Mouse (Mus musculus) midbrain, embryonic 12.5 days (tissue): ENCODE results near the gene Soga1. TPM values are rescaled to one million over a fixed set of nuclear protein-coding genes. Genes with fewer than 3 reads are reported as not detected.

ENCODE experiments used
- ATAC-seq: fragments of 200-750 bp; cut with Nextera tagmentation; 2 replicates; pipeline ENCODE4 v1.8.0; 2017; ENCODE audit warnings: low read depth, moderate TSS enrichment, moderate library complexity; ENCODE audit not compliant: low FRiP score
- H3K27ac ChIP-seq: fragments of 300-500 bp; sonication (generic); replicated peaks from 2 replicates; pipeline ENCODE4 v1.5.1; 2016; ENCODE audit warnings: mild to moderate bottlenecking
- H3K27me3 ChIP-seq: fragments of 300-500 bp; sonication (generic); 2 replicates; pipeline ENCODE4 v1.6.1; 2016; ENCODE audit warnings: mild to moderate bottlenecking
- H3K36me3 ChIP-seq: fragments of 300-500 bp; sonication (generic); 2 replicates; pipeline ENCODE4 v1.6.1; 2016
- H3K4me1 ChIP-seq: fragments of 300-500 bp; sonication (generic); 2 replicates; pipeline ENCODE4 v1.6.1; 2016
- H3K4me2 ChIP-seq: fragments of 300-500 bp; sonication (generic); replicated peaks from 2 replicates; pipeline ENCODE4 v1.6.1; 2016; ENCODE audit warnings: mild to moderate bottlenecking, moderate library complexity
- H3K4me3 ChIP-seq: fragments of 300-500 bp; sonication (generic); 2 replicates; pipeline ENCODE4 v1.5.1; 2016; ENCODE audit warnings: mild to moderate bottlenecking
- H3K9ac ChIP-seq: fragments of 300-500 bp; sonication (generic); replicated peaks from 2 replicates; pipeline ENCODE4 v1.6.1; 2016; ENCODE audit warnings: mild to moderate bottlenecking, moderate library complexity
- H3K9me3 ChIP-seq: fragments of 300-500 bp; sonication (generic); 2 replicates; pipeline ENCODE4 v1.6.1; 2016; ENCODE audit warnings: mild to moderate bottlenecking
- WGBS: fragments of 180-500 bp; shearing (Covaris S2); methylation state at CpG from one replicate; pipeline ENCODE4 v1.1.7; 2016; 5-methylcytosine and 5-hydroxymethylcytosine counted together
- polyA plus RNA-seq: library from polyadenylated mRNA; unstranded; fragments of >200 nt; fragmentation: Nextera tagmentation; extraction: Ambion mirVana; gene quantifications from 2 replicates; pipeline ENCODE4 v1.2.1, GENCODE M21; 2016

The Soga1 gene
- polyA plus RNA-seq, 1 experiment from 2014 or later: 6.9 TPM

- Histone ChIP-seq H3K36me3 (peaks cover 17% of the 10 kb centered on the region; the same call in 1 of the 2 replicates), H3K4me1 (peaks cover 13% of the 10 kb centered on the region), H3K4me2 (peak within 1 kb of the TSS; percentile 94), H3K9me3 (no peaks in the 10 kb centered on the region), H3K27ac (peak within 1 kb of the TSS; percentile 64), H3K4me3 (peak within 1 kb of the TSS; percentile 89), H3K27me3 (0 out of 2 replicates have a peak, but pooled peaks cover 2% of the 10 kb centered on the region), H3K9ac (peak within 1 kb of the TSS; percentile 79)
- peak; percentile 97 for ATAC-seq
- under 1% methylated on average over 62 of the region's 66 CpGs for WGBS
These were observed 87.4 kb downstream of the Soga1 start, which contains the start of gene Ndrg3 for GRCm38 (mm10) chr2:156991470-156992319. Ndrg3 (minus strand) TSS chr2:156992056.

DNA sequence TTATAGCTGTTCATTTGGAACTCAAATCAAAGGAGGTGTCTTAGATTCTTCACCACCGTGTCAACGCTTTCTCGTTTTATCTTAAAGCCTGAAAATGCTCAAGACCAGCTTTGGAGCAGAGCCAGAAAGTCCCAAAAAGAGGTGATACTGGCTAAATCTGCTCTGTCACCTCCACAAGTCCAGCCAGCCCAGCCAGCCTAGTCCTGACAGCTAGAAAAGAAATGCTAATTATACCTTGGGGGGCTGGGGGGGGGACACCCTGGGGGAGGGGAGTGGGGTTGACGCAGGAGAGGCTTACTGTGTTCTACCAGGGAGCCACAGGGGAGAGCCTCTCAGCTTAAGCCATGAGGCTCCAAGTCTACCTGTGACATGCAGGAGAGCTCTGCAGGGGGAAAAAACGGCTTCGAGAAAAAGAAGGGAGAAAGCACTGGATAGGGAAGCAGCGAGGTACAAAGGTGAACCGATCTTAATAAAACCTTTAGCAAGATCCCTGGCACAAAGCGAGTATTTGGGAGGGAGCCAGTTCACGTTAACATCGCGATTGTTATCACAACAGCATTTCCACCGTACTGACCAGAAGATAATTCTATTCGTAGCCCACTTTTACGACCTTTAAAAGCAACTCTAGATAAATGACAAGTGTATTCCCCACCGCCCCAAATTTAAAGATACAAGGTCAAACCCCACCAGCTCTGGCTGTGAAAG lies 88.2 kb downstream of the Soga1 start:
- Histone ChIP-seq H3K9me3 (no peaks in the 10 kb centered on the region), H3K4me3 (peak overlapping the region; percentile 89), H3K27me3 (0 out of 2 replicates have a peak, but pooled peaks cover 2% of the 10 kb centered on the region), H3K4me1 (peaks cover 13% of the 10 kb centered on the region), H3K4me2 (peak overlapping the region; percentile 94), H3K36me3 (peaks cover 12% of the 10 kb centered on the region; the same call in 1 of the 2 replicates), H3K27ac (no peak overlapping the region), H3K9ac (peak overlapping the region; percentile 79)
- no peak for ATAC-seq
- 2% methylated on average over 16 of the region's 16 CpGs for WGBS

DNA sequence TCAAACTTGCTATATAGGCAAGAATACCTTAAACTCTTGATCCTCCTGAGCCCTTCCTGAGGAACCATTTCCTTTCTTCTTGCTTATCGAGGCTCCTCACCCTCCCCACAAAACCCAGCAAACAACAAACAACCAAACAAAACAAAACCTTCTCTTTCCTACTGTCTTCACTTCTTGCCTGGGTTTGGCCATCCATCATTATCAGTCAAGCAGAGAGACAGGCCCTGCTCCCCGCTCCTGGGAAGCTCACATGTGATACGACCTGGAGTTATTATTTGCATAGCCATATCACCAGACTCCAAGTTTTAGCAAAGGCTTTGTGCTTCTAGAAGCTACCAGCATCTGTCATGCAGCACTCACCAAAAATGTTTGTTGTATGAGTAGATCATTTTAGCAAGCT lies 91.7 kb downstream of the Soga1 start:
- no peaks in the 10 kb centered on the region for H3K9me3 ChIP-seq
- 0 out of 2 replicates have a peak, but pooled peaks cover 2% of the 10 kb centered on the region for H3K27me3 ChIP-seq
- no peak overlapping the region for H3K4me2 ChIP-seq
- H3K4me1 ChIP-seq: peaks cover 13% of the 10 kb centered on the region
- no peak for ATAC-seq
- no peak overlapping the region for H3K9ac ChIP-seq
- no peak overlapping the region for H3K27ac ChIP-seq
- no peaks in the 10 kb centered on the region for H3K36me3 ChIP-seq
- 89% methylated on average over 3 of the region's 3 CpGs for WGBS
- H3K4me3 ChIP-seq: no peak overlapping the region

GRCm38 (mm10) chr2:156982864-156983263 lies 96.2 kb downstream of the Soga1 start:
- Histone ChIP-seq H3K9ac (no peak overlapping the region), H3K4me3 (no peak overlapping the region), H3K36me3 (no peaks in the 10 kb centered on the region), H3K4me1 (no peaks in the 10 kb centered on the region), H3K9me3 (no peaks in the 10 kb centered on the region), H3K4me2 (no peak overlapping the region), H3K27me3 (no peaks in the 10 kb centered on the region), H3K27ac (no peak overlapping the region)
- no peak for ATAC-seq
- WGBS: 78% methylated on average over 2 of the region's 2 CpGs

- Histone ChIP-seq H3K27me3 (no peaks in the 10 kb centered on the region), H3K27ac (no peak overlapping the region), H3K4me1 (0 out of 2 replicates have a peak, but pooled peaks cover 4% of the 10 kb centered on the region), H3K9me3 (no peaks in the 10 kb centered on the region), H3K36me3 (no peaks in the 10 kb centered on the region), H3K4me2 (no peak overlapping the region), H3K4me3 (no peak overlapping the region), H3K9ac (no peak overlapping the region)
- ATAC-seq: no peak
- WGBS: 87% methylated on average over 4 of the region's 4 CpGs
These were observed 97.8 kb downstream of the Soga1 start for GRCm38 (mm10) chr2:156981291-156981690.

DNA sequence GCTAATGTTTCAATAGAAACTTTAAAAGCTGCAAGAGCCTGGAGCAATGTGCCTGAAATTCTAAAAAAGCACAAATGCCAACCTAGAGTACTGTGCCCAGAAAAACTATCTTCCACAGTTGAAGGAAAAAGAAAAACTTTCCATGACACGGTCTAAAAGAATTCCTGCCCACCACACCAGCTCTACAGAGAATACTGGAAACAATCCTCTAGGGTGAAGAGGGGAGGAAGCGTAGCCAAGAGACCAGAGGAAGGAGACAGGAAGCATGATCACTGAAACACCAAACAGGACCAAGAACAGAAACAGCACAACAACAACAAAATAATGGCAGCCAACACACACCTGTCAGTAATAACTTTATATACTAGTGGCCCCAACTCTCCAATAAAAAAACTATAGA lies 99.0 kb downstream of the Soga1 start:
- Histone ChIP-seq H3K4me3 (no peak overlapping the region), H3K36me3 (no peaks in the 10 kb centered on the region), H3K27me3 (no peaks in the 10 kb centered on the region), H3K9ac (no peak overlapping the region), H3K4me2 (no peak overlapping the region), H3K27ac (no peak overlapping the region), H3K9me3 (no peaks in the 10 kb centered on the region), H3K4me1 (0 out of 2 replicates have a peak, but pooled peaks cover 4% of the 10 kb centered on the region)
- no peak for ATAC-seq
- 89% methylated on average over 2 of the region's 2 CpGs for WGBS

GRCm38 (mm10) chr2:156976711-156977110 lies 102.3 kb downstream of the Soga1 start:
- Histone ChIP-seq H3K4me2 (no peak overlapping the region), H3K27me3 (no peaks in the 10 kb centered on the region), H3K9ac (no peak overlapping the region), H3K4me1 (0 out of 2 replicates have a peak, but pooled peaks cover 4% of the 10 kb centered on the region), H3K4me3 (no peak overlapping the region), H3K27ac (no peak overlapping the region), H3K9me3 (no peaks in the 10 kb centered on the region), H3K36me3 (no peaks in the 10 kb centered on the region)
- ATAC-seq: no peak

- no peaks in the 10 kb centered on the region for H3K36me3 ChIP-seq
- WGBS: 81% methylated on average over 2 of the region's 2 CpGs
These were observed 104.1 kb downstream of the Soga1 start for GRCm38 (mm10) chr2:156974967-156975366.

DNA sequence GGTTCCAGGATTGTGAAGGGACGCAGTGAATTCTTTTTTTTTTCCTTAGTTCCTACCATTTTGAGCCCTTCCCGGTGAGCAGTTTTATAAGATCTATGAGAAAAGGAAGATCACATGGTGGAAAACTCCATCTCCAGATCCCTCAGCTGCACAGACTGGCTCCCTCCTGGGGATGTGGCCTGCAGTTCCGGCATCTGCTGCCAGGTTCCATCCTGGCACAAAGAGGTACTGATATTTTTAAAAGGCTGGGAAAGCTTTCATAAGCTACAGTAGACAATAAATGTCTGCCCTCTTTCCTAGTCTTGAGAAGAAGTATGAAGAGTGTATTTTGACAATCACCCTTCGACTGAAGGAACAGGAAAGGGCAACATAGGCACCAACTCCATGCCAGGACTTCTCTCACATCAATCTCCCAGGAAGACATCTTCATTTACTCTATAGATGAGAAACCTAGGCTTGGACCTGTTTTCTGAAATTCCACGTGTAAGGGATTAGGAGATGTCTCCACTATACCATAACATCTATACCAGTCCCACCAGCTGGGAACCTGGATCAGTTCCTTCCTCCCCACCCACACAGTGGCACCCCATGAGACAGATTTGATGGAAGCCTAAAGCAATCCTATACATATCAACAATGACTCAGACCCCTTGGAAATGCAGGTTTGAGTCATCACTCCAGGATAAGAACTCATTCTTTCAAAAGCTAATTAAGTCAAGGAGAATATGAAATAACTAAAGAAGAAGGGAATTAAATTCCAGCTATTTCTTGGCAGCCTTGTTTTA lies 105.5 kb downstream of the Soga1 start:
- H3K27me3 ChIP-seq: no peaks in the 10 kb centered on the region
- no peak overlapping the region for H3K27ac ChIP-seq
- H3K4me1 ChIP-seq: 0 out of 2 replicates have a peak, but pooled peaks cover 4% of the 10 kb centered on the region
- WGBS: 87% methylated on average over 5 of the region's 5 CpGs
- H3K4me3 ChIP-seq: no peak overlapping the region
- no peak for ATAC-seq
- H3K9me3 ChIP-seq: no peaks in the 10 kb centered on the region
- H3K4me2 ChIP-seq: no peak overlapping the region
- H3K36me3 ChIP-seq: no peaks in the 10 kb centered on the region
- no peak overlapping the region for H3K9ac ChIP-seq

More at GRCm38 (mm10) chr2:156974967-156975366, 104.1 kb downstream of the Soga1 start:
- Histone ChIP-seq H3K4me1 (0 out of 2 replicates have a peak, but pooled peaks cover 4% of the 10 kb centered on the region), H3K4me3 (no peak overlapping the region), H3K4me2 (no peak overlapping the region), H3K9me3 (no peaks in the 10 kb centered on the region), H3K9ac (no peak overlapping the region), H3K27ac (no peak overlapping the region), H3K27me3 (no peaks in the 10 kb centered on the region)
- no peak for ATAC-seq

- no peaks in the 10 kb centered on the region for H3K4me1 ChIP-seq
- no peaks in the 10 kb centered on the region for H3K9me3 ChIP-seq
- no peak overlapping the region for H3K4me3 ChIP-seq
- H3K27me3 ChIP-seq: no peaks in the 10 kb centered on the region
- no peaks in the 10 kb centered on the region for H3K36me3 ChIP-seq
- H3K27ac ChIP-seq: no peak overlapping the region
- H3K9ac ChIP-seq: no peak overlapping the region
- 86% methylated on average over 7 of the region's 7 CpGs for WGBS
- no peak for ATAC-seq
- no peak overlapping the region for H3K4me2 ChIP-seq
These were observed 108.8 kb downstream of the Soga1 start for GRCm38 (mm10) chr2:156970253-156970652.

GRCm38 (mm10) chr2:156968501-156968900 lies 110.6 kb downstream of the Soga1 start:
- Histone ChIP-seq H3K27ac (no peak overlapping the region), H3K9ac (no peak overlapping the region), H3K4me2 (no peak overlapping the region), H3K4me3 (no peak overlapping the region), H3K4me1 (no peaks in the 10 kb centered on the region), H3K27me3 (no peaks in the 10 kb centered on the region), H3K36me3 (no peaks in the 10 kb centered on the region), H3K9me3 (no peaks in the 10 kb centered on the region)
- WGBS: 78% methylated on average over 4 of the region's 4 CpGs
- ATAC-seq: no peak
